Mouse (Mus musculus): Measurements from ENCODE around the gene Gm4791. TPM values are rescaled to one million over a fixed set of nuclear protein-coding genes. Genes with fewer than 3 reads are reported as not detected.

Gm4791 gene
- 0.40 TPM in 1 of 2 replicates, not detected in the other for polyA plus RNA-seq (2015; fragmentation: Nextera tagmentation; extraction: Ambion mirVana)

DNA sequence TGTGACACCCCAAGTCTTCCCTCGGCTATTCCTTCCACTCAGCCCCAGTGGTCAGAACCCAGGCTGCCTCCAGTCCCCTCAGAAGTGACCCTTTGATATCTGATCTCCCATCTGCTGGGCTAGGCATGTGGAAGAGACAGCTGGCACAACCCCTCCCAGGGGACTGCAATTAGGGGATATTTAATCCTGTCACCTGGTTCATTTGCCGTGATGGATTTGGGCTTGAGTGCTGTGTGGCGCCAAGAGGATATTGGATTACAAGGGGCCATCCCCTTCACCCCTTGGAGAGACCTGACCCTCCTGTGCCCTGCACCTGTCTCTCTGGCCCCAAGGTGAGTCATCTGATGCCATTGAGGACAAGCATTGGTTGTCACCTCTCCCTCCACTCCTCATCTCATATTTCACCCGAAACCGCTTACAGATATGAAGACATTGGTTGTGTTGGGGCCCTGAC, at the start of gene Gm4791:
Gene Gm4791, plus strand, starts transcription at position 404 of the 454 bp plus-strand sequence.
- Histone ChIP-seq H3K9ac (no peak within 1 kb of the TSS), H3K4me2 (no peak within 1 kb of the TSS), H3K4me3 (no peak within 1 kb of the TSS), H3K36me3 (no peaks in the 10 kb centered on the region), H3K27me3 (no peaks in the 10 kb centered on the region), H3K4me1 (no peaks in the 10 kb centered on the region), H3K27ac (no peak within 1 kb of the TSS), H3K9me3 (no peaks in the 10 kb centered on the region)
- ATAC-seq (ENCODE audit: insufficient number of reproducible peaks, low FRiP score, low TSS enrichment, low read depth), result peak; percentile 69; the same call in 1 of the 2 replicates
- WGBS, result 19% methylated on average over 5 of the region's 5 CpGs

DNA sequence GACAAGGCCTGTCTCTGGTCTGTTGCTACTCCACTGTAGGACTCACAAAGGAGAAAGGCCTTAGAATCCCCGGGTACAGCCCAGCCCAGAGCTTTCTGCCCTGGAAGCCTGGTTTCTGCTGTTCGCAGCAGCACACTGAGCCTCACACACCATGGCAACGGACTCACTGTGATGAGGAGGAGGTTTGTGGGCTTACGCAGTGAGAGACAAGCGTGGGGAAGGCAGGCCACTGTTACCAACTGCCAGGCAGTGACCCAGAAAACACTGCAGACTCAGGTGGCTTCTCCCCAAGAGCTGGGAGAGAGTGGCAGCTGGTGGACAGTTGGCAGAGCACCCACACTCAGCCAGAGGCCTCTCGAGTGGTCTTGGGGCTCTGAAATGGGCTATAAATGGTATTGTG, 42.3 kb upstream of the Gm4791 start:
- Histone ChIP-seq H3K4me2 (no peak overlapping the region), H3K9ac (no peak overlapping the region), H3K27me3 (no peaks in the 10 kb centered on the region), H3K36me3 (no peaks in the 10 kb centered on the region), H3K27ac (no peak overlapping the region), H3K4me3 (no peak overlapping the region), H3K4me1 (peaks cover 7% of the 10 kb centered on the region), H3K9me3 (no peaks in the 10 kb centered on the region)
- 76% methylated on average over 6 of the region's 6 CpGs for WGBS
- ATAC-seq (ENCODE audit: insufficient number of reproducible peaks, low FRiP score, low TSS enrichment, low read depth), result no peak

GRCm38 (mm10) chr9:46957420-46957950, 41.1 kb upstream of the Gm4791 start:
- peaks cover 7% of the 10 kb centered on the region for H3K4me1 ChIP-seq
- no peak overlapping the region for H3K27ac ChIP-seq
- ATAC-seq (ENCODE audit: insufficient number of reproducible peaks, low FRiP score, low TSS enrichment, low read depth), result no peak
- H3K4me2 ChIP-seq, result no peak overlapping the region
- H3K27me3 ChIP-seq, result no peaks in the 10 kb centered on the region
- H3K9me3 ChIP-seq, result no peaks in the 10 kb centered on the region
- no peak overlapping the region for H3K4me3 ChIP-seq
- no peaks in the 10 kb centered on the region for H3K36me3 ChIP-seq
- 63% methylated on average over 8 of the region's 8 CpGs for WGBS
- H3K9ac ChIP-seq, result no peak overlapping the region

DNA sequence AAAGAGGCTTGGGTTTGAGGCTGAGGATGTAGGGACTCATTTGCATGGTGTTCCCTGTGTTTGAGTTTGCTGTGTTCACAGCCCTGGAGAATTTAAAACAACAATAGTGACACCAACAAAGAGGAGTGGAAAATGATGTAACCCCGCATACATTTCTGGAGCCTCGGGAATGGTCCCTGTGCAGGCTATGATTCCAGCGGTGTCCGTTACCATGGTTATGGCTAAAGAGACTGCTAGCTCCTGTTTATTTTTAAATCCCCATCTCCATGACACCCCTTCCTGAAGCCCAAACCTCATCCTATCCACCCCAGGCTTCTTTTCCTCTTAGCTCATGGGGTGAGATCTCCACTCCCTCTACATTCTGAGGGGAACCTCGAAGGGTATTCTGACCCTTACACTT, 32.5 kb upstream of the Gm4791 start:
- Histone ChIP-seq H3K36me3 (no peaks in the 10 kb centered on the region), H3K27ac (no peak overlapping the region), H3K27me3 (no peaks in the 10 kb centered on the region), H3K4me3 (no peak overlapping the region), H3K9ac (no peak overlapping the region), H3K9me3 (no peaks in the 10 kb centered on the region), H3K4me2 (no peak overlapping the region), H3K4me1 (no peaks in the 10 kb centered on the region)
- ATAC-seq (ENCODE audit: insufficient number of reproducible peaks, low FRiP score, low TSS enrichment, low read depth), result no peak
- 72% methylated on average over 5 of the region's 5 CpGs for WGBS

DNA sequence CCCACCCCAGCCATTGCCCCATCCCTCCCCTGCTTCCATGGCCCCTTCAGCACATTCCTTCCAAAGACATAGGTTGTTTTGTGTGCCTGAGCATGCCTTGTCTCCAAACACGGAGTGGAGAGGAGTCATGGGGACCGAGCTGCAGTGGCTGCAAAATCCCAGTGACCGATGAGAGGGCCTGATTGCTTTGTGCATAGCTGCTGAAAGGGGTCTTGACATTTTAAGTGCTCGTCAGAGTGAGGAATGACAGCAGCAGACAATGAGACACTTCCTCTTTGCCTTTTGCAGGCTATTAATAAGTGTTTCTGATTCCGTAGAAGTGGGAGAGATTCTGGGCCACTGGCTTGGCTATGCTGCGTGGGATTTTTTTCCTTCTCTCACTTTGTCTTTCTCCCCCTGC, 29.6 kb upstream of the Gm4791 start:
- H3K36me3 ChIP-seq, result no peaks in the 10 kb centered on the region
- H3K27ac ChIP-seq, result no peak overlapping the region
- H3K4me2 ChIP-seq, result no peak overlapping the region
- ATAC-seq (ENCODE audit: insufficient number of reproducible peaks, low FRiP score, low TSS enrichment, low read depth), result no peak
- no peaks in the 10 kb centered on the region for H3K9me3 ChIP-seq
- H3K4me3 ChIP-seq, result no peak overlapping the region
- no peak overlapping the region for H3K9ac ChIP-seq
- H3K27me3 ChIP-seq, result no peaks in the 10 kb centered on the region
- H3K4me1 ChIP-seq, result no peaks in the 10 kb centered on the region
- WGBS, result 40% methylated on average over 6 of the region's 6 CpGs

GRCm38 (mm10) chr9:46969406-46969805, 29.1 kb upstream of the Gm4791 start:
- H3K27ac ChIP-seq, result no peak overlapping the region
- no peak for ATAC-seq (ENCODE audit: insufficient number of reproducible peaks, low FRiP score, low TSS enrichment, low read depth)
- no peaks in the 10 kb centered on the region for H3K9me3 ChIP-seq
- no peak overlapping the region for H3K4me3 ChIP-seq
- no peak overlapping the region for H3K9ac ChIP-seq
- WGBS, result 57% methylated on average over 6 of the region's 6 CpGs
- H3K4me2 ChIP-seq, result no peak overlapping the region
- H3K4me1 ChIP-seq, result no peaks in the 10 kb centered on the region
- H3K36me3 ChIP-seq, result no peaks in the 10 kb centered on the region
- H3K27me3 ChIP-seq, result no peaks in the 10 kb centered on the region

DNA sequence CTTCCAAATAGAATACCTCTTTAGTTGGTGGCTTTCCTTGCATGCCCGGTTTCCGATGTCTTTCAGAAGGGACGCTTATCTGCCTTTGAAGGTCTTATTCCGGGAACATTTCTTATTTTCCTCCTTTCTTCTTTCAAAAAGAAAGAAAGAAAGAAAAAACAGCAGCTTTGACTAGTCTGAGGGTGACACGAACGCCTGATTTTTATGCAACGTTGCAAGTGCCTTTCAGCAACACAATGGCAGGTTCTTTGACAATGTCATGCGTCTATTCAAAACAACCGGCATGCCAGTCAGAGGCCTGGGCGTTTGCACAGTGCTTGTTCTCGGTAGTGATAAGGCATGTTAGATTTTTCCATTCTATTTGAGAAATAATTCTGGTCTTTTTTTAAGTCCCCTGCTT, 19.7 kb upstream of the Gm4791 start:
- 74% methylated on average over 11 of the region's 11 CpGs for WGBS
- no peak overlapping the region for H3K4me2 ChIP-seq
- ATAC-seq (ENCODE audit: insufficient number of reproducible peaks, low FRiP score, low TSS enrichment, low read depth), result no peak

DNA sequence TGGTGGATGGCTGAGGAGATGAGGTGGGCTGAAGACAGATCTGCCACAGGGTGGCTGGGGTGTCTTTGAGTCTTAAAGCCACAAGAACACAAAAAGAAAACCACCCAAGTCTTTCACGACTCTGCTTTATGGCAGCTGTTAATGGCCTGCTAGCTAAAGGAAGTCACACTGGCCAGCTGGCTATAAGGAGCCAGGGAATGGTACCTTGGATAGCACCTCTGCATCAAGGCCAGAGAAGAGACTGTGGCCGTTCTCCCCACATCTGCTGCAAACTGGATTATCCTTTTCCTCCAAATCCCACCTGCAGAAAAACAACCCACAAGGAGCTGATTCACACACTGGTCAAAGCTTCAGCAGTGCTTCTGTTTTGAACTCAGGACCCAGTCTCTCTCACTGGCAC, 18.4 kb upstream of the Gm4791 start:
- no peak overlapping the region for H3K4me2 ChIP-seq
- no peaks in the 10 kb centered on the region for H3K9me3 ChIP-seq
- H3K27me3 ChIP-seq, result 0 out of 2 replicates have a peak, but pooled peaks cover 3% of the 10 kb centered on the region
- no peak overlapping the region for H3K9ac ChIP-seq
- no peak for ATAC-seq (ENCODE audit: insufficient number of reproducible peaks, low FRiP score, low TSS enrichment, low read depth)
- 5% methylated on average over 2 of the region's 2 CpGs for WGBS
- no peak overlapping the region for H3K27ac ChIP-seq
- H3K36me3 ChIP-seq, result no peaks in the 10 kb centered on the region
- no peak overlapping the region for H3K4me3 ChIP-seq
- H3K4me1 ChIP-seq, result no peaks in the 10 kb centered on the region

More for the DNA sequence above, 19.7 kb upstream of the Gm4791 start:
- Histone ChIP-seq H3K9ac (no peak overlapping the region), H3K9me3 (no peaks in the 10 kb centered on the region), H3K27me3 (0 out of 2 replicates have a peak, but pooled peaks cover 3% of the 10 kb centered on the region), H3K4me1 (no peaks in the 10 kb centered on the region), H3K36me3 (no peaks in the 10 kb centered on the region), H3K27ac (no peak overlapping the region), H3K4me3 (no peak overlapping the region)

GRCm38 (mm10) chr9:46983471-46983870, 15.1 kb upstream of the Gm4791 start:
- H3K9me3 ChIP-seq, result no peaks in the 10 kb centered on the region
- no peaks in the 10 kb centered on the region for H3K4me1 ChIP-seq
- H3K9ac ChIP-seq, result no peak overlapping the region
- no peak for ATAC-seq (ENCODE audit: insufficient number of reproducible peaks, low FRiP score, low TSS enrichment, low read depth)
- no peaks in the 10 kb centered on the region for H3K36me3 ChIP-seq
- H3K27me3 ChIP-seq, result 0 out of 2 replicates have a peak, but pooled peaks cover 3% of the 10 kb centered on the region
- 47% methylated on average over 2 of the region's 2 CpGs for WGBS
- H3K4me2 ChIP-seq, result no peak overlapping the region
- no peak overlapping the region for H3K4me3 ChIP-seq
- no peak overlapping the region for H3K27ac ChIP-seq

DNA sequence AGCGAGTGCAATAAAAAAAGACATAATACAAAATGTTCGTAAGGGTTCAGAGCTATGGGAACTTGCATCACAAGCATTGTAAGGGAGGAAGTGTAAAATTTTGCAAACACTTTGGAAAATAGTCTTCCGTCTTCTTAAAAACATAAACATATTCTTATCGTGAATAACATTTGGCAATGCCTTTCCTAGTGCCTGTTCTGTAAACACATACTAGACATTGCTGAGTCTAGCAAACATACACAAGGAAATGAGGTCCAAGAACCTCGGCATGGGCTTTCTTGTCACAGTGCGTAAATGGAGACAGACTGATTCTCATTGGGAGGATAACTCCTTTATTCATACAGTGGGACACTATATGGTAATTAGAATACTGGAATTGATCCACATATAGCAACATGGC, 43.0 kb downstream of the Gm4791 start:
- Histone ChIP-seq H3K9me3 (no peaks in the 10 kb centered on the region), H3K9ac (no peak overlapping the region), H3K36me3 (no peaks in the 10 kb centered on the region), H3K27ac (no peak overlapping the region), H3K4me3 (no peak overlapping the region), H3K4me2 (no peak overlapping the region), H3K4me1 (no peaks in the 10 kb centered on the region), H3K27me3 (no peaks in the 10 kb centered on the region)
- ATAC-seq (ENCODE audit: insufficient number of reproducible peaks, low FRiP score, low TSS enrichment, low read depth), result no peak
- WGBS, result 87% methylated on average over 6 of the region's 6 CpGs

Measured in limb, embryonic 15.5 days (tissue).